Mouse (Mus musculus) CH12.LX (cell line): ENCODE results near the gene Sbpl. TPM values are rescaled to one million over a fixed set of nuclear protein-coding genes. Genes with fewer than 3 reads are reported as not detected.
A peak's percentile ranks its signal among the peaks of the same experiment; 100 is the strongest.

ENCODE experiments used
- DNase-seq: peaks from one replicate; pipeline ENCODE4 v3.0.0-alpha.2; 2013; ENCODE audit errors: extremely low read depth
- H3K27ac ChIP-seq: 2 replicates; pipeline ENCODE4 v1.5.1; 2012; ENCODE audit warnings: low read depth, mild to moderate bottlenecking, control low read depth, moderate library complexity; ENCODE audit not compliant: insufficient read depth
- H3K27me3 ChIP-seq: replicated peaks from 2 replicates; pipeline ENCODE3; 2012; ENCODE audit warnings: inconsistent platforms
- H3K36me3 ChIP-seq, 2 experiments: replicated peaks in 1 of 2; 2 replicates each; pipeline versions ENCODE3 to v1.6.1; 2012; ENCODE audit warnings: inconsistent platforms in 1 of 2, low read length in 1 of 2, mild to moderate bottlenecking in 1 of 2, mixed read lengths in 1 of 2, moderate library complexity in 1 of 2; ENCODE audit not compliant: control insufficient read depth in 1 of 2, insufficient read depth in 1 of 2
- H3K4me1 ChIP-seq, 2 experiments: 2 replicates each; pipeline ENCODE4 v1.6.1; 2012; ENCODE audit warnings: inconsistent platforms in 1 of 2, moderate library complexity in 1 of 2; ENCODE audit not compliant: insufficient read depth in 2 of 2, control insufficient read depth in 1 of 2
- H3K4me2 ChIP-seq: 2 replicates; pipeline ENCODE4 v1.6.1; 2012; ENCODE audit warnings: low read depth, mild to moderate bottlenecking, control low read depth; ENCODE audit not compliant: poor library complexity, insufficient read depth, severe bottlenecking
- H3K4me3 ChIP-seq, 3 experiments: fragments of 150-350 bp in 1 of 3; sonication (generic) in 1 of 3; replicated peaks in 1 of 3; 2 replicates each; pipeline versions ENCODE3 to v1.5.1; 2011 to 2012; ENCODE audit warnings: low read depth in 2 of 3, low read length in 2 of 3, mild to moderate bottlenecking in 2 of 3, moderate library complexity in 2 of 3, control low read depth in 1 of 3, improper control_type of control experiment in 1 of 3, inconsistent platforms in 1 of 3, mixed read lengths in 1 of 3; ENCODE audit not compliant: poor library complexity in 1 of 3
- H3K79me2 ChIP-seq: replicated peaks from 2 replicates; pipeline ENCODE4 v1.6.1; 2012; ENCODE audit warnings: mild to moderate bottlenecking, moderate library complexity; ENCODE audit not compliant: control insufficient read depth, poor library complexity, insufficient read depth, severe bottlenecking; ENCODE audit errors: extremely low read depth
- H3K9ac ChIP-seq: 2 replicates; pipeline ENCODE4 v1.6.1; 2012; ENCODE audit warnings: low read depth, mild to moderate bottlenecking, control low read depth, moderate library complexity; ENCODE audit not compliant: insufficient read depth
- H3K9me3 ChIP-seq: replicated peaks from 2 replicates; pipeline ENCODE3; 2012; ENCODE audit warnings: low read length, inconsistent platforms, mixed read lengths
- BHLHE40 ChIP-seq: IDR thresholded peaks from 2 replicates; pipeline ENCODE4 v1.6.1; 2011; ENCODE audit warnings: mild to moderate bottlenecking, low read depth, low read length, improper control_type of control experiment
- CHD1 ChIP-seq: IDR thresholded peaks from 2 replicates; pipeline ENCODE4 v1.6.1; 2012; ENCODE audit warnings: low read depth, low read length, improper control_type of control experiment, inconsistent platforms
- CHD2 ChIP-seq: IDR thresholded peaks from 2 replicates; pipeline ENCODE4 v1.6.1; 2011; ENCODE audit warnings: low read length, improper control_type of control experiment
- CTCF ChIP-seq, 2 experiments: IDR thresholded peaks in 1 of 2; conservative IDR thresholded peaks in 1 of 2; 2 replicates each; pipeline ENCODE4 v1.5.1; 2011 to 2012; ENCODE audit warnings: low read depth in 2 of 2, low read length in 2 of 2, improper control_type of control experiment in 1 of 2, inconsistent platforms in 1 of 2, mild to moderate bottlenecking in 1 of 2, moderate library complexity in 1 of 2
- E2F4 ChIP-seq: IDR thresholded peaks from 2 replicates; pipeline ENCODE4 v1.6.1; 2011; ENCODE audit warnings: low read depth, low read length, improper control_type of control experiment; ENCODE audit not compliant: insufficient replicate concordance
- ELF1 ChIP-seq: IDR thresholded peaks from 2 replicates; pipeline ENCODE4 v1.6.1; 2014; ENCODE audit warnings: low read depth, mild to moderate bottlenecking, inconsistent platforms, low read length, improper control_type of control experiment
- EP300 ChIP-seq: IDR thresholded peaks from 2 replicates; pipeline ENCODE4 v1.6.1; 2011; ENCODE audit warnings: low read length, improper control_type of control experiment
- ETS1 ChIP-seq: conservative IDR thresholded peaks from 2 replicates; pipeline ENCODE4 v1.6.1; 2012; ENCODE audit warnings: low read depth, mild to moderate bottlenecking, inconsistent platforms, low read length, improper control_type of control experiment, moderate library complexity
- GABPA ChIP-seq: IDR thresholded peaks from 2 replicates; pipeline ENCODE4 v1.6.1; 2012; ENCODE audit warnings: low read depth, low read length, improper control_type of control experiment, inconsistent platforms; ENCODE audit not compliant: insufficient replicate concordance
- HCFC1 ChIP-seq: IDR thresholded peaks from 2 replicates; pipeline ENCODE4 v1.6.1; 2012; ENCODE audit warnings: low read depth, mild to moderate bottlenecking, inconsistent platforms, low read length, improper control_type of control experiment
- IRF4 ChIP-seq: IDR thresholded peaks from 2 replicates; pipeline ENCODE4 v1.6.1; 2014; ENCODE audit warnings: low read depth, mild to moderate bottlenecking, inconsistent platforms, low read length, improper control_type of control experiment
- JUN ChIP-seq: IDR thresholded peaks from 2 replicates; pipeline ENCODE4 v1.6.1; 2011; ENCODE audit warnings: low read depth, mild to moderate bottlenecking, low read length, improper control_type of control experiment, moderate library complexity; ENCODE audit not compliant: insufficient read depth
- JUND ChIP-seq: conservative IDR thresholded peaks from 2 replicates; pipeline ENCODE4 v1.6.1; 2011; ENCODE audit warnings: low read depth, low read length, improper control_type of control experiment
- KAT2A ChIP-seq: IDR thresholded peaks from 2 replicates; pipeline ENCODE4 v1.6.1; 2012; ENCODE audit warnings: low read length, improper control_type of control experiment, inconsistent platforms; ENCODE audit not compliant: insufficient replicate concordance
- MAFK ChIP-seq: IDR thresholded peaks from 2 replicates; pipeline ENCODE4 v1.6.1; 2011; ENCODE audit warnings: low read length, improper control_type of control experiment; ENCODE audit not compliant: insufficient replicate concordance
- MAX ChIP-seq: IDR thresholded peaks from 2 replicates; pipeline ENCODE4 v1.6.1; 2011; ENCODE audit warnings: low read length, improper control_type of control experiment
- MAZ ChIP-seq: IDR thresholded peaks from 2 replicates; pipeline ENCODE4 v1.6.1; 2012; ENCODE audit warnings: low read depth, mild to moderate bottlenecking, inconsistent platforms, low read length, improper control_type of control experiment, moderate library complexity
- MEF2A ChIP-seq: IDR thresholded peaks from 2 replicates; pipeline ENCODE4 v1.6.1; 2014; ENCODE audit warnings: low read depth, mild to moderate bottlenecking, inconsistent platforms, low read length, improper control_type of control experiment, borderline replicate concordance
- MXI1 ChIP-seq: IDR thresholded peaks from 2 replicates; pipeline ENCODE4 v1.6.1; 2011; ENCODE audit warnings: mild to moderate bottlenecking, low read depth, low read length, improper control_type of control experiment
- MYC ChIP-seq: IDR thresholded peaks from 2 replicates; pipeline ENCODE4 v1.6.1; 2011; ENCODE audit warnings: low read depth, mild to moderate bottlenecking, improper control_type of control experiment, low read length
- NELFE ChIP-seq: IDR thresholded peaks from 2 replicates; pipeline ENCODE4 v1.6.1; 2011; ENCODE audit warnings: low read depth, low read length, improper control_type of control experiment
- NRF1 ChIP-seq: IDR thresholded peaks from 2 replicates; pipeline ENCODE4 v1.6.1; 2014; ENCODE audit warnings: low read depth, mild to moderate bottlenecking, inconsistent platforms, low read length, improper control_type of control experiment, moderate library complexity
- PAX5 ChIP-seq: IDR thresholded peaks from 2 replicates; pipeline ENCODE4 v1.6.1; 2012; ENCODE audit warnings: low read length, inconsistent platforms, mixed read lengths
- POLR2A ChIP-seq: IDR thresholded peaks from 2 replicates; pipeline ENCODE4 v1.6.1; 2011; ENCODE audit warnings: low read depth, mild to moderate bottlenecking, improper control_type of control experiment, low read length
- POLR2AphosphoS2 ChIP-seq: IDR thresholded peaks from 2 replicates; pipeline ENCODE4 v1.6.1; 2011; ENCODE audit warnings: low read depth, low read length, improper control_type of control experiment
- RAD21 ChIP-seq: IDR thresholded peaks from 2 replicates; pipeline ENCODE4 v1.6.1; 2011; ENCODE audit warnings: low read depth, mild to moderate bottlenecking, low read length, improper control_type of control experiment, moderate library complexity
- RCOR1 ChIP-seq: conservative IDR thresholded peaks from 2 replicates; pipeline ENCODE4 v1.6.1; 2012; ENCODE audit warnings: low read depth, mild to moderate bottlenecking, inconsistent platforms, low read length, improper control_type of control experiment
- SIN3A ChIP-seq: IDR thresholded peaks from 2 replicates; pipeline ENCODE4 v1.6.1; 2012; ENCODE audit warnings: low read length, improper control_type of control experiment, inconsistent platforms
- SMC3 ChIP-seq: IDR thresholded peaks from 2 replicates; pipeline ENCODE4 v1.6.1; 2011; ENCODE audit warnings: low read depth, low read length, improper control_type of control experiment
- TBP ChIP-seq: conservative IDR thresholded peaks from 2 replicates; pipeline ENCODE4 v1.6.1; 2011; ENCODE audit warnings: low read depth, low read length, improper control_type of control experiment
- TCF12 ChIP-seq: IDR thresholded peaks from 2 replicates; pipeline ENCODE4 v1.6.1; 2014; ENCODE audit warnings: low read depth, mild to moderate bottlenecking, inconsistent platforms, low read length, improper control_type of control experiment
- UBTF ChIP-seq: IDR thresholded peaks from 2 replicates; pipeline ENCODE4 v1.6.1; 2012; ENCODE audit warnings: low read depth, mild to moderate bottlenecking, inconsistent platforms, low read length, improper control_type of control experiment, moderate library complexity
- USF1 ChIP-seq: IDR thresholded peaks from 2 replicates; pipeline ENCODE4 v1.6.1; 2014; ENCODE audit warnings: low read depth, mild to moderate bottlenecking, inconsistent platforms, low read length, improper control_type of control experiment
- USF2 ChIP-seq: conservative IDR thresholded peaks from 2 replicates; pipeline ENCODE4 v1.6.1; 2011; ENCODE audit warnings: low read depth, low read length, improper control_type of control experiment
- ZC3H11A ChIP-seq: IDR thresholded peaks from 2 replicates; pipeline ENCODE4 v1.6.1; 2012; ENCODE audit warnings: low read depth, mild to moderate bottlenecking, inconsistent platforms, low read length, improper control_type of control experiment
- ZKSCAN1 ChIP-seq: IDR thresholded peaks from 2 replicates; pipeline ENCODE4 v1.6.1; 2012; ENCODE audit warnings: low read depth, inconsistent platforms, low read length, improper control_type of control experiment, borderline replicate concordance
- ZMIZ1 ChIP-seq: IDR thresholded peaks from 2 replicates; pipeline ENCODE4 v1.6.1; 2012; ENCODE audit warnings: low read depth, mild to moderate bottlenecking, inconsistent platforms, low read length, improper control_type of control experiment
- ZNF384 ChIP-seq: IDR thresholded peaks from 2 replicates; pipeline ENCODE4 v1.6.1; 2012; ENCODE audit warnings: low read depth, low read length, improper control_type of control experiment, inconsistent platforms
- dilution Hi-C: fragments of 300-500 bp; cut with MboI; formaldehyde crosslinking; loops from 2 replicates; pipeline ENCODE4 v1.14.3; 2020; ENCODE audit warnings: low sequenced_read_pairs; ENCODE audit not compliant: extremely low pct_unique_long_range_greater_than_20kb, extremely low pct_ligation_motif_present
- in situ Hi-C: fragments of 300-500 bp; cut with MboI; formaldehyde crosslinking; loops from 3 replicates; pipeline ENCODE4 v1.14.3; 2019; ENCODE audit warnings: low sequenced_read_pairs, low pct_ligation_motif_present, low pct_unique_long_range_greater_than_20kb, mixed read lengths
- polyA plus RNA-seq: library from polyadenylated mRNA; unstranded; fragments of >175 nt; gene quantifications from 2 replicates; pipeline ENCODE4 v1.2.1, GENCODE M21; 2012; ENCODE audit warnings: low read depth; ENCODE audit not compliant: insufficient read length
- total RNA-seq, 2 experiments: library from RNA; depleted of rRNA; stranded (reverse); fragments of 300-350 nt in 1 of 2; fragments of >200 nt in 1 of 2; gene quantifications; 2 replicates each; pipeline ENCODE4 v1.2.3; 2012 to 2014

Sbpl gene
- total and polyA plus RNA-seq, 3 experiments = not detected

DNA sequence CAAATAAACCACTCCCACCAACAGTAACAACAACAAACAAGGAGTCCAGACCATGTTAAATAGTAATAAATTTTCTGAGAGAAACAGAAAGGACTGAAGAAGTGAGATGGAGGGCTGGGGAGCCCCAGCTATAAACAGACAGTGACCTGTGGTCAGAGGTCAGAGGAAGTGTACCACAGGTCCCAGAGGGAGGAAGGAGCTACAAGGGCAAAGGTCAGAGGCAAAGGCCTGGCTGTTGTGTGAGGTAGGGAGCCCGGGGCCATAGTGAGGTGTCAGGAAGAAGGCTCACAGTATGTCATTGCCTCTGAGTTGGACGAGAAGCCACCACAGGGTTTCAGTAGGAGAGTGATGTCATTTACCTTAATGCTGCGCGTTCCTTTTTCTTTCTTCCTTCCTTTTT lies 27.8 kb upstream of the Sbpl start:
- Histone ChIP-seq H3K79me2 (no peaks in the 10 kb centered on the region), H3K9ac (no peak overlapping the region), H3K9me3 (no peaks in the 10 kb centered on the region), H3K4me2 (peak overlapping the region; percentile 43; the same call in 1 of the 2 replicates), H3K4me3 (no peak overlapping the region), H3K36me3 (no peaks in the 10 kb centered on the region), H3K27me3 (peaks cover 20% of the 10 kb centered on the region), H3K4me1 (peaks cover 15 to 48% of the 10 kb centered on the region in 2 experiments), H3K27ac (no peak overlapping the region)
- dilution Hi-C loops (no loop called here), in situ Hi-C loops (no loop called here)
- DNase-seq = peak; percentile 43
- no peak for TF ChIP-seq SIN3A
- TF ChIP-seq E2F4 = no peak
- TF ChIP-seq MAFK = no peak
- TF ChIP-seq GABPA = no peak
- no peak for TF ChIP-seq USF1
- no peak for TF ChIP-seq ZC3H11A
- TF ChIP-seq TCF12 = no peak
- no peak for TF ChIP-seq ZMIZ1
- no peak for TF ChIP-seq CHD1
- no peak for TF ChIP-seq MXI1
- peak; percentile 23; the same call in 1 of the 2 replicates for TF ChIP-seq BHLHE40
- TF ChIP-seq ZNF384 = no peak
- TF ChIP-seq ELF1 = no peak; the same call in 1 of the 2 replicates
- peak; percentile 48; the same call in 1 of the 2 replicates for TF ChIP-seq HCFC1
- peak; percentile 88 for TF ChIP-seq MEF2A
- no peak for TF ChIP-seq RCOR1
- TF ChIP-seq CHD2 = 0 out of 2 replicates have a peak, but pooled peaks have one; percentile 55
- TF ChIP-seq TBP = no peak
- peak; percentile 27; the same call in 1 of the 2 replicates for TF ChIP-seq IRF4
- 0 out of 2 replicates have a peak, but pooled peaks have one; percentile 45 for TF ChIP-seq ETS1
- TF ChIP-seq CTCF (conservative IDR thresholded peaks at IDR 0.05 in 1 of 2, IDR thresholded peaks at IDR 0.05 in 1 of 2; ENCODE audit: low read depth in 2 of 2, low read length in 2 of 2) = no peak
- no peak for TF ChIP-seq UBTF
- no peak for TF ChIP-seq SMC3
- TF ChIP-seq POLR2A = no peak
- TF ChIP-seq RAD21 = no peak
- TF ChIP-seq USF2 = no peak
- TF ChIP-seq MYC = no peak
- TF ChIP-seq PAX5 = no peak
- TF ChIP-seq POLR2AphosphoS2 = no peak
- TF ChIP-seq NRF1 = no peak
- TF ChIP-seq JUND = no peak
- no peak for TF ChIP-seq MAZ
- TF ChIP-seq JUN = no peak; the same call in 1 of the 2 replicates
- TF ChIP-seq KAT2A = no peak
- TF ChIP-seq EP300 = no peak
- no peak for TF ChIP-seq MAX
- no peak for TF ChIP-seq ZKSCAN1
- no peak for TF ChIP-seq NELFE
- TF ChIP-seq, all 38 proteins: peak for 6
